Mouse (Mus musculus) splenic B cell, adult 2 months (primary cell): ENCODE results near the gene Nrgn.

Experiments used
- DNase-seq: peaks from one replicate; pipeline ENCODE4 v3.0.0-alpha.2; 2011; ENCODE audit warnings: low read depth, low spot score
- H3K27me3 ChIP-seq: 2 replicates; pipeline ENCODE4 v1.6.1; 2012; ENCODE audit warnings: mild to moderate bottlenecking, low read length, moderate library complexity, mixed read lengths; ENCODE audit not compliant: control insufficient read depth, poor library complexity, insufficient read depth, severe bottlenecking
- H3K36me3 ChIP-seq: 2 replicates; pipeline ENCODE4 v1.6.1; 2012; ENCODE audit warnings: mild to moderate bottlenecking, low read length, moderate library complexity, mixed read lengths; ENCODE audit not compliant: control insufficient read depth, poor library complexity, insufficient read depth, severe bottlenecking

Nrgn gene

GRCm38 (mm10) chr9:37552536-37553293, at the start of gene Nrgn:
Nrgn (minus strand) TSS chr9:37552904.
- Histone ChIP-seq H3K27me3 (0 out of 2 replicates have a peak, but pooled peaks cover 2% of the 10 kb centered on the region), H3K36me3 (no peaks in the 10 kb centered on the region)
- DNase-seq = peak; percentile 47

- Histone ChIP-seq H3K27me3 (no peaks in the 10 kb centered on the region), H3K36me3 (no peaks in the 10 kb centered on the region)
- DNase-seq = no peak
Observed at GRCm38 (mm10) chr9:37600538-37601205, 48.0 kb upstream of the Nrgn start.

GRCm38 (mm10) chr9:37598637-37599036, 45.9 kb upstream of the Nrgn start:
- DNase-seq = no peak
- Histone ChIP-seq H3K36me3 (no peaks in the 10 kb centered on the region), H3K27me3 (no peaks in the 10 kb centered on the region)

GRCm38 (mm10) chr9:37595570-37595969, 42.9 kb upstream of the Nrgn start:
- H3K27me3 ChIP-seq = no peaks in the 10 kb centered on the region
- DNase-seq = peak; percentile 52
- H3K36me3 ChIP-seq = no peaks in the 10 kb centered on the region

GRCm38 (mm10) chr9:37593690-37594089, 41.0 kb upstream of the Nrgn start:
- H3K27me3 ChIP-seq = no peaks in the 10 kb centered on the region
- DNase-seq = no peak
- H3K36me3 ChIP-seq = no peaks in the 10 kb centered on the region

GRCm38 (mm10) chr9:37592633-37593032, 39.9 kb upstream of the Nrgn start:
- H3K36me3 ChIP-seq = no peaks in the 10 kb centered on the region
- H3K27me3 ChIP-seq = no peaks in the 10 kb centered on the region

GRCm38 (mm10) chr9:37592025-37592424, 39.3 kb upstream of the Nrgn start:
- DNase-seq = no peak
- H3K36me3 ChIP-seq = no peaks in the 10 kb centered on the region
- no peaks in the 10 kb centered on the region for H3K27me3 ChIP-seq

More at GRCm38 (mm10) chr9:37592633-37593032, 39.9 kb upstream of the Nrgn start:
- no peak for DNase-seq

- DNase-seq = no peak
- H3K36me3 ChIP-seq = no peaks in the 10 kb centered on the region
- H3K27me3 ChIP-seq = no peaks in the 10 kb centered on the region
Observed at GRCm38 (mm10) chr9:37590381-37590780, 37.7 kb upstream of the Nrgn start.

GRCm38 (mm10) chr9:37586718-37587117, 34.0 kb upstream of the Nrgn start:
- DNase-seq = no peak
- no peaks in the 10 kb centered on the region for H3K27me3 ChIP-seq
- no peaks in the 10 kb centered on the region for H3K36me3 ChIP-seq

GRCm38 (mm10) chr9:37583594-37583993, 30.9 kb upstream of the Nrgn start:
- peak; percentile 58 for DNase-seq
- no peaks in the 10 kb centered on the region for H3K27me3 ChIP-seq
- H3K36me3 ChIP-seq = no peaks in the 10 kb centered on the region

GRCm38 (mm10) chr9:37576436-37576930, 23.8 kb upstream of the Nrgn start:
- Histone ChIP-seq H3K36me3 (no peaks in the 10 kb centered on the region), H3K27me3 (no peaks in the 10 kb centered on the region)
- DNase-seq = peak; percentile 70

GRCm38 (mm10) chr9:37572204-37572876, 19.6 kb upstream of the Nrgn start:
- H3K36me3 ChIP-seq = no peaks in the 10 kb centered on the region
- no peaks in the 10 kb centered on the region for H3K27me3 ChIP-seq
- no peak for DNase-seq

GRCm38 (mm10) chr9:37569231-37569835, 16.6 kb upstream of the Nrgn start:
- Histone ChIP-seq H3K27me3 (no peaks in the 10 kb centered on the region; the same call in 1 of the 2 replicates), H3K36me3 (no peaks in the 10 kb centered on the region)
- no peak for DNase-seq

- H3K27me3 ChIP-seq = no peaks in the 10 kb centered on the region; the same call in 1 of the 2 replicates
- no peak for DNase-seq
- no peaks in the 10 kb centered on the region for H3K36me3 ChIP-seq
Observed at GRCm38 (mm10) chr9:37568605-37569214, 16.0 kb upstream of the Nrgn start.
